Mouse (Mus musculus) midbrain, postnatal 0 days (tissue): ENCODE data around the gene Spata31d1d. TPM values are rescaled to one million over a fixed set of nuclear protein-coding genes. Genes with fewer than 3 reads are reported as not detected.

ENCODE experiments used
- ATAC-seq: fragments of 200-750 bp; cut with Nextera tagmentation; 2 replicates; pipeline ENCODE4 v1.8.0; 2017; ENCODE audit warnings: moderate number of reproducible peaks, mild to moderate bottlenecking, moderate TSS enrichment, moderate library complexity; ENCODE audit not compliant: low FRiP score
- DNase-seq: peaks from one replicate; pipeline ENCODE4 v3.0.0-alpha.2; 2015; ENCODE audit warnings: low spot score
- H3K27ac ChIP-seq: fragments of 300-500 bp; sonication (generic); 2 replicates; pipeline ENCODE4 v1.5.1; 2014; ENCODE audit warnings: low read depth, mild to moderate bottlenecking, low read length, mixed read lengths
- H3K27me3 ChIP-seq: fragments of 300-500 bp; sonication (generic); 2 replicates; pipeline ENCODE4 v1.6.1; 2014; ENCODE audit warnings: low read length, control low read depth, mixed read lengths; ENCODE audit not compliant: insufficient read depth
- H3K36me3 ChIP-seq: fragments of 300-500 bp; sonication (generic); 2 replicates; pipeline ENCODE4 v1.6.1; 2014; ENCODE audit warnings: low read length, control low read depth, mixed read lengths; ENCODE audit not compliant: insufficient read depth
- H3K4me1 ChIP-seq: fragments of 300-500 bp; sonication (generic); 2 replicates; pipeline ENCODE4 v1.6.1; 2014; ENCODE audit warnings: mild to moderate bottlenecking, control low read depth, antibody characterized with exemption, low read length, mixed read lengths; ENCODE audit not compliant: insufficient read depth
- H3K4me2 ChIP-seq: fragments of 300-500 bp; sonication (generic); 2 replicates; pipeline ENCODE4 v1.6.1; 2014; ENCODE audit warnings: low read depth, mild to moderate bottlenecking, low read length, mixed read lengths; ENCODE audit not compliant: poor library complexity, severe bottlenecking
- H3K4me3 ChIP-seq: fragments of 300-500 bp; sonication (generic); 2 replicates; pipeline ENCODE4 v1.5.1; 2014; ENCODE audit warnings: low read depth, mild to moderate bottlenecking, low read length, moderate library complexity
- H3K9ac ChIP-seq: fragments of 300-500 bp; sonication (generic); replicated peaks from 2 replicates; pipeline ENCODE4 v1.6.1; 2014; ENCODE audit warnings: mild to moderate bottlenecking, low read length, moderate library complexity, mixed read lengths; ENCODE audit not compliant: poor library complexity, severe bottlenecking
- H3K9me3 ChIP-seq: fragments of 300-500 bp; sonication (generic); 2 replicates; pipeline ENCODE4 v1.6.1; 2016; ENCODE audit warnings: low read length, control low read depth
- CTCF ChIP-seq: IDR thresholded peaks from 2 replicates; pipeline ENCODE4 v1.5.1; 2016; ENCODE audit warnings: antibody characterized with exemption, mild to moderate bottlenecking
- WGBS: fragments of 180-500 bp; shearing (Covaris S2); extraction: QIAGEN DNeasy Blood & Tissue Kit; methylation state at CpG from one replicate; pipeline ENCODE4 v1.1.7; 2014; 5-methylcytosine and 5-hydroxymethylcytosine counted together
- polyA plus RNA-seq: library from polyadenylated mRNA; unstranded; fragments of >200 nt; fragmentation: Nextera tagmentation; extraction: Ambion mirVana; gene quantifications from 2 replicates; pipeline ENCODE4 v1.2.1, GENCODE M21; 2015
- total RNA-seq: library from RNA; depleted of rRNA; stranded (reverse); fragments of >200 nt; gene quantifications from 2 replicates; pipeline ENCODE4 v1.2.3, GENCODE M21; 2014

Spata31d1d gene
- total and polyA plus RNA-seq, 2 experiments from 2014 or later = not detected

DNA sequence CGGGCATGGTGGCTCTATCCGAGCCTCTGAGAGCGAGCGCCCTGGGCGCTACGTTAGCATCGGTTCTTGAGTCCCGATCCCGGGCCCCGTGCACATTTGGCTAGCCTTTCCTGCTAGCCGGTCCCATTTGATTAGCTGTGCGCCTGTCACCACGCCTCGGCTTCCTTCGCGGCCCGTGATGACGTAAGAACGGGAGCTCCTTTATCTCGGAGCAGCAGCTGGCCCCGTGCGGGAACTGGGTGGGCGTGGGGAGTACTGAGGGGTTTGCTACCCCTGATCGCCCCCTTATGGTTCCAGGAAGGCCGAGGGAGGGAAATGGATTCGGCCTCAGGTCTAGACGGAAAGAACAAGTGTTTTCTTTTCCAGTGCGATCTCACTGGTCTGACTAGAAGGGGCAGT, 38.6 kb upstream of the Spata31d1d start:
- peak; percentile 68 for TF ChIP-seq CTCF
- peak overlapping the region; percentile 87 for H3K4me3 ChIP-seq
- ATAC-seq (peak; percentile 87), DNase-seq (peak; percentile 93)
- H3K27me3 ChIP-seq = no peaks in the 10 kb centered on the region
- H3K36me3 ChIP-seq = peaks cover 19% of the 10 kb centered on the region
- peaks cover 3% of the 10 kb centered on the region; the same call in 1 of the 2 replicates for H3K4me1 ChIP-seq
- whole genome bisulfite sequencing = 0% methylated on average over 28 of the region's 28 CpGs
- H3K4me2 ChIP-seq = peak overlapping the region; percentile 68
- peak overlapping the region; percentile 97 for H3K27ac ChIP-seq
- no peaks in the 10 kb centered on the region for H3K9me3 ChIP-seq
- peak overlapping the region; percentile 74 for H3K9ac ChIP-seq

GRCm38 (mm10) chr13:59769296-59770163, 38.0 kb upstream of the Spata31d1d start, which contains the start of gene Isca1:
Isca1 (minus strand) TSS chr13:59769810.
- Histone ChIP-seq H3K9me3 (no peaks in the 10 kb centered on the region), H3K27me3 (no peaks in the 10 kb centered on the region), H3K4me1 (peaks cover 3% of the 10 kb centered on the region; the same call in 1 of the 2 replicates), H3K4me2 (peak within 1 kb of the TSS; percentile 68), H3K27ac (peak within 1 kb of the TSS; percentile 97), H3K9ac (peak within 1 kb of the TSS; percentile 86), H3K36me3 (peaks cover 14% of the 10 kb centered on the region; the same call in 1 of the 2 replicates), H3K4me3 (peak within 1 kb of the TSS; percentile 87)
- peak; percentile 98 for ATAC-seq
- under 1% methylated on average over 72 of the region's 91 CpGs for WGBS
- no peak for TF ChIP-seq CTCF
- peak; percentile 99 for DNase-seq

- Histone ChIP-seq H3K36me3 (peaks cover 14% of the 10 kb centered on the region; the same call in 1 of the 2 replicates), H3K27ac (peak overlapping the region; percentile 77; the same call in 1 of the 2 replicates), H3K4me1 (peaks cover 3% of the 10 kb centered on the region; the same call in 1 of the 2 replicates), H3K9ac (peak overlapping the region; percentile 86), H3K9me3 (no peaks in the 10 kb centered on the region), H3K27me3 (no peaks in the 10 kb centered on the region), H3K4me2 (peak overlapping the region; percentile 68), H3K4me3 (peak overlapping the region; percentile 87)
- DNase-seq = no peak
- no peak for TF ChIP-seq CTCF
- 37% methylated on average over 13 of the region's 13 CpGs for WGBS
- no peak for ATAC-seq
These were observed 37.0 kb upstream of the Spata31d1d start for GRCm38 (mm10) chr13:59768531-59768930.

- Histone ChIP-seq H3K27ac (no peak overlapping the region; the same call in 1 of the 2 replicates), H3K9ac (no peak overlapping the region), H3K9me3 (no peaks in the 10 kb centered on the region), H3K4me3 (no peak overlapping the region), H3K36me3 (peaks cover 5% of the 10 kb centered on the region; the same call in 1 of the 2 replicates), H3K4me1 (peaks cover 3% of the 10 kb centered on the region; the same call in 1 of the 2 replicates), H3K27me3 (no peaks in the 10 kb centered on the region), H3K4me2 (no peak overlapping the region)
- DNase-seq = no peak
- TF ChIP-seq CTCF = no peak
- WGBS = 83% methylated on average over 11 of the region's 11 CpGs
- no peak for ATAC-seq
These were observed 35.4 kb upstream of the Spata31d1d start for GRCm38 (mm10) chr13:59766786-59767515.

DNA sequence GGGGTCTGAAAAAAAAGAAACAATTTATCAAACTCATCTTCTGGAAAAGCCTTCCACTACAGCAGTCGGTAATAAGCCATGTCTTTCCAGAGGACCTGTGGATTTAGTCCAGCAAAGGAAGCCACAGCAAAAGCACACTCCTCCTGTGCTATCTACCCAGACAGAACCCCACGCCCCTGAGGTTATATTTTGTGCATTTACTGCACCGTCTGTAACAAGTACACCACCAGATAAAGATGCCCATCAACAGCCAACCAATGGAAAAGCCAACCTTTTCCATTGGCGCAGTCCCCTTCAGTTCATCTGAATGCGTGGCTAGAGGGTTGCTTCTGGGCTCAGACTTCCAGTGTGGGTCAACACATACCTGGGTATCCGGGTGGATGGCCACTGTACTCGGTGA, 31.2 kb upstream of the Spata31d1d start:
- TF ChIP-seq CTCF = no peak
- WGBS = 98% methylated on average over 7 of the region's 7 CpGs
- Histone ChIP-seq H3K36me3 (peaks cover 36% of the 10 kb centered on the region), H3K9me3 (no peaks in the 10 kb centered on the region), H3K4me3 (no peak overlapping the region), H3K9ac (no peak overlapping the region), H3K27ac (no peak overlapping the region), H3K4me2 (no peak overlapping the region), H3K27me3 (no peaks in the 10 kb centered on the region), H3K4me1 (peaks cover 3% of the 10 kb centered on the region; the same call in 1 of the 2 replicates)
- DNase-seq = no peak
- ATAC-seq = no peak
